Comparison of ENCODE assay signal across 18 mouse cellular contexts in genomic region chr1:182633712-182634294, GRCm38 (mm10).
DNase-seq lines count a peak whose midpoint lies in the region; ATAC-seq and TF ChIP-seq lines count a peak whose summit lies in the region.
"Had no signal": no experiment of that assay in that cellular context is flagged by ENCODE, and none has a peak within 500 bp of the region (broad histone marks: within the 10 kb centered on the region; RNA-seq: fewer than 3 reads in every experiment).

No protein-coding gene starts in this region.

- DNase-seq in lung, embryonic 14.5 days, result peak; percentile 25
- no peak for DNase-seq in lung, postnatal 10 days
- DNase-seq in thymus, postnatal 0 days (ENCODE audit: low spot score), result peak; percentile 11
- no peak for DNase-seq in thymus, postnatal 36 days
- DNase-seq in liver, embryonic 11.5 days (ENCODE audit: low spot score), result no peak
- no peak for DNase-seq in right cerebral cortex, adult 2 months (ENCODE audit: low spot score in 2 of 2)
- no peak for DNase-seq in testis, postnatal 10 days (ENCODE audit: low spot score)
- DNase-seq: adrenal gland, adult 8-10 months; cerebellum, adult 2 months; forebrain, postnatal 0 days; gastrocnemius, adult 2 months; heart, adult 11 months had no signal

- 56% methylated on average over 12 of the region's 12 CpGs for WGBS in lung, embryonic 14.5 days
- WGBS in liver, embryonic 11.5 days, result 54% methylated on average over 12 of the region's 12 CpGs

- H3K27me3 ChIP-seq in lung, embryonic 14.5 days (ENCODE audit: insufficient read depth, low read length), result no peaks in the 10 kb centered on the region
- H3K27me3 ChIP-seq in liver, embryonic 11.5 days (replicated peaks; ENCODE audit: control insufficient read depth, insufficient read depth, low read length), result no peaks in the 10 kb centered on the region
- H3K27me3 ChIP-seq: embryonic facial prominence, embryonic 13.5 days; heart, embryonic 15.5 days; midbrain, embryonic 15.5 days had no signal

- H3K9me3 ChIP-seq in lung, embryonic 14.5 days (ENCODE audit: low read depth, low read length), result no peaks in the 10 kb centered on the region
- no peaks in the 10 kb centered on the region for H3K9me3 ChIP-seq in liver, embryonic 11.5 days (ENCODE audit: control insufficient read depth, low read length)
- H3K9me3 ChIP-seq: embryonic facial prominence, embryonic 13.5 days; heart, embryonic 15.5 days; midbrain, embryonic 15.5 days had no signal

- no peak overlapping the region for H3K27ac ChIP-seq in lung, embryonic 14.5 days (ENCODE audit: low read depth)
- peak overlapping the region; percentile 28; the same call in 1 of the 2 replicates for H3K27ac ChIP-seq in liver, embryonic 11.5 days (ENCODE audit: low read depth, low read length)
- H3K27ac ChIP-seq: embryonic facial prominence, embryonic 13.5 days; gastrocnemius, adult 2 months; heart, embryonic 15.5 days; kidney, postnatal 0 days; macrophage; midbrain, embryonic 15.5 days had no signal

- peak; percentile 49; the same call in 1 of the 2 replicates for ATAC-seq in lung, embryonic 14.5 days (ENCODE audit: insufficient read depth)
- ATAC-seq in liver, embryonic 11.5 days (replicated peaks; ENCODE audit: low FRiP score), result peak; percentile 87
- peak; percentile 91 for ATAC-seq in megakaryocyte progenitor cell, adult 5-6 weeks (replicated peaks; ENCODE audit: poor library complexity)
- ATAC-seq: forebrain, postnatal 0 days; midbrain, embryonic 15.5 days had no signal

- TF ChIP-seq CTCF in lung, embryonic 14.5 days (IDR thresholded peaks at IDR 0.05; ENCODE audit: low read depth), result no peak

- H3K4me1 ChIP-seq in lung, embryonic 14.5 days (ENCODE audit: insufficient read depth), result no peaks in the 10 kb centered on the region
- no peaks in the 10 kb centered on the region; the same call in 1 of the 2 replicates for H3K4me1 ChIP-seq in liver, embryonic 11.5 days (replicated peaks; ENCODE audit: control insufficient read depth, insufficient read depth, low read length)
- H3K4me1 ChIP-seq: heart, embryonic 15.5 days had no signal

- H3K36me3 ChIP-seq in lung, embryonic 14.5 days (ENCODE audit: insufficient read depth), result no peaks in the 10 kb centered on the region
- H3K36me3 ChIP-seq in liver, embryonic 11.5 days (ENCODE audit: control insufficient read depth, insufficient read depth, low read length), result no peaks in the 10 kb centered on the region
- H3K36me3 ChIP-seq: embryonic facial prominence, embryonic 13.5 days; heart, embryonic 15.5 days; midbrain, embryonic 15.5 days had no signal

- H3K9ac ChIP-seq in lung, embryonic 14.5 days, result no peak overlapping the region
- H3K9ac ChIP-seq in liver, embryonic 11.5 days (ENCODE audit: low read depth, low read length), result no peak overlapping the region
- H3K9ac ChIP-seq: embryonic facial prominence, embryonic 13.5 days; forebrain, postnatal 0 days; heart, embryonic 15.5 days; midbrain, embryonic 15.5 days had no signal

- no peak overlapping the region for H3K4me3 ChIP-seq in lung, embryonic 14.5 days (ENCODE audit: low read depth, low read length)
- no peak overlapping the region for H3K4me3 ChIP-seq in liver, embryonic 11.5 days (ENCODE audit: low read depth, low read length)
- H3K4me3 ChIP-seq: embryonic facial prominence, embryonic 13.5 days; gastrocnemius, adult 2 months; heart, embryonic 15.5 days; midbrain, embryonic 15.5 days had no signal

- H3K4me2 ChIP-seq in lung, embryonic 14.5 days, result no peak overlapping the region
- H3K4me2 ChIP-seq in liver, embryonic 11.5 days, result no peak overlapping the region; the same call in 1 of the 2 replicates
- H3K4me2 ChIP-seq: embryonic facial prominence, embryonic 13.5 days; heart, embryonic 15.5 days; midbrain, embryonic 15.5 days had no signal

Comparison
In these comparisons a context has a peak if more than half of its experiments do, and no peak if none do; other contexts are left out.
1. DNase-seq: peak in lung, embryonic 14.5 days (single experiment) and thymus, postnatal 0 days (single experiment); none in lung, postnatal 10 days (single experiment), thymus, postnatal 36 days (0 of 2), liver, embryonic 11.5 days (single experiment), right cerebral cortex, adult 2 months (0 of 2) and testis, postnatal 10 days (single experiment).
2. Peak in every context shown above with its lines, with median percentiles within 50 percentile points of each other: ATAC-seq.